Comparison of ENCODE assay signal across 18 mouse cellular contexts in genomic region chr2:112751416-112751815, GRCm38 (mm10).
"Had no signal": no experiment of that assay in that cellular context is flagged by ENCODE, and none has a peak within 500 bp of the region (broad histone marks: within the 10 kb centered on the region; RNA-seq: fewer than 3 reads in every experiment).

No protein-coding gene starts in this region.

- ATAC-seq: midbrain, embryonic 16.5 days had no signal

- H3K9me3 ChIP-seq: midbrain, embryonic 10.5 days; midbrain, embryonic 12.5 days; neural tube, embryonic 13.5 days had no signal

- H3K4me3 ChIP-seq: midbrain, embryonic 10.5 days; midbrain, embryonic 12.5 days; myocyte; neural tube, embryonic 13.5 days; neural tube, embryonic 15.5 days had no signal

- DNase-seq: lung, embryonic 14.5 days; lung, postnatal 10 days; lung, postnatal 4 days; midbrain, embryonic 14.5 days; retina, postnatal 1 day; right cerebral cortex, adult 18-20 months; right cerebral cortex, postnatal 25 days; right cerebral cortex, postnatal 4 days; spleen, adult 18-20 months; thymus, adult 2 months; thymus, postnatal 25 days; thymus, postnatal 4 days had no signal

- H3K27ac ChIP-seq: midbrain, embryonic 10.5 days; midbrain, embryonic 12.5 days; neural tube, embryonic 13.5 days; neural tube, embryonic 15.5 days had no signal

- H3K36me3 ChIP-seq: midbrain, embryonic 10.5 days; midbrain, embryonic 12.5 days; neural tube, embryonic 13.5 days; neural tube, embryonic 15.5 days had no signal

- H3K27me3 ChIP-seq: midbrain, embryonic 12.5 days; neural tube, embryonic 13.5 days; neural tube, embryonic 15.5 days had no signal

- H3K4me1 ChIP-seq: midbrain, embryonic 10.5 days; midbrain, embryonic 12.5 days; neural tube, embryonic 13.5 days; neural tube, embryonic 15.5 days had no signal
